Mouse (Mus musculus): ENCODE measurements around the gene Psmb10. TPM values are rescaled to one million over a fixed set of nuclear protein-coding genes. Genes with fewer than 3 reads are reported as not detected.

The Psmb10 gene
- polyA plus RNA-seq, 1 experiment from 2014 or later = 40.0 TPM

- WGBS = under 1% methylated on average over 45 of the region's 47 CpGs
- H3K4me3 ChIP-seq (ENCODE audit: low read depth, low read length) = peak within 1 kb of the TSS; percentile 79
- peak within 1 kb of the TSS; percentile 71 for H3K4me2 ChIP-seq (replicated peaks; ENCODE audit: low read depth, low read length)
- peak within 1 kb of the TSS; percentile 67 for H3K9ac ChIP-seq (replicated peaks; ENCODE audit: low read depth, low read length)
- no peaks in the 10 kb centered on the region for H3K9me3 ChIP-seq (ENCODE audit: control insufficient read depth, low read depth, low read length)
- H3K36me3 ChIP-seq (ENCODE audit: control insufficient read depth, insufficient read depth, low read length) = no peaks in the 10 kb centered on the region
- peak; percentile 85 for ATAC-seq (ENCODE audit: insufficient number of reproducible peaks, insufficient read depth, low FRiP score, low read depth)
- peaks cover 16% of the 10 kb centered on the region for H3K4me1 ChIP-seq (ENCODE audit: control insufficient read depth, insufficient read depth, low read length)
- H3K27ac ChIP-seq (ENCODE audit: low read length) = peak within 1 kb of the TSS; percentile 93
- H3K27me3 ChIP-seq (ENCODE audit: control insufficient read depth, insufficient read depth, low read length) = no peaks in the 10 kb centered on the region
These were observed 27.7 kb upstream of the Psmb10 start, which contains the start of gene Slc12a4 for GRCm38 (mm10) chr8:105965905-105966341. Gene Slc12a4 (minus strand): TSS chr8:105966097.

GRCm38 (mm10) chr8:105965266-105965904, 27.1 kb upstream of the Psmb10 start:
- ATAC-seq (ENCODE audit: insufficient number of reproducible peaks, insufficient read depth, low FRiP score, low read depth) = peak; percentile 74
- peak overlapping the region; percentile 71 for H3K4me2 ChIP-seq (replicated peaks; ENCODE audit: low read depth, low read length)
- H3K27ac ChIP-seq (ENCODE audit: low read length) = peak overlapping the region; percentile 93
- H3K4me3 ChIP-seq (ENCODE audit: low read depth, low read length) = peak overlapping the region; percentile 79
- H3K36me3 ChIP-seq (ENCODE audit: control insufficient read depth, insufficient read depth, low read length) = peaks cover 1% of the 10 kb centered on the region; the same call in 1 of the 2 replicates
- peak overlapping the region; percentile 67 for H3K9ac ChIP-seq (replicated peaks; ENCODE audit: low read depth, low read length)
- peaks cover 16% of the 10 kb centered on the region for H3K4me1 ChIP-seq (ENCODE audit: control insufficient read depth, insufficient read depth, low read length)
- WGBS = 1% methylated on average over 34 of the region's 40 CpGs
- H3K9me3 ChIP-seq (ENCODE audit: control insufficient read depth, low read depth, low read length) = no peaks in the 10 kb centered on the region
- H3K27me3 ChIP-seq (ENCODE audit: control insufficient read depth, insufficient read depth, low read length) = no peaks in the 10 kb centered on the region

GRCm38 (mm10) chr8:105964506-105965265, 26.4 kb upstream of the Psmb10 start:
- peak overlapping the region; percentile 67 for H3K9ac ChIP-seq (replicated peaks; ENCODE audit: low read depth, low read length)
- no peak for ATAC-seq (ENCODE audit: insufficient number of reproducible peaks, insufficient read depth, low FRiP score, low read depth)
- peaks cover 5% of the 10 kb centered on the region; the same call in 1 of the 2 replicates for H3K36me3 ChIP-seq (ENCODE audit: control insufficient read depth, insufficient read depth, low read length)
- peak overlapping the region; percentile 79 for H3K4me3 ChIP-seq (ENCODE audit: low read depth, low read length)
- peaks cover 16% of the 10 kb centered on the region for H3K4me1 ChIP-seq (ENCODE audit: control insufficient read depth, insufficient read depth, low read length)
- H3K27ac ChIP-seq (ENCODE audit: low read length) = no peak overlapping the region
- WGBS = 53% methylated on average over 12 of the region's 12 CpGs
- H3K9me3 ChIP-seq (ENCODE audit: control insufficient read depth, low read depth, low read length) = no peaks in the 10 kb centered on the region
- H3K4me2 ChIP-seq (replicated peaks; ENCODE audit: low read depth, low read length) = peak overlapping the region; percentile 71
- no peaks in the 10 kb centered on the region for H3K27me3 ChIP-seq (ENCODE audit: control insufficient read depth, insufficient read depth, low read length)

DNA sequence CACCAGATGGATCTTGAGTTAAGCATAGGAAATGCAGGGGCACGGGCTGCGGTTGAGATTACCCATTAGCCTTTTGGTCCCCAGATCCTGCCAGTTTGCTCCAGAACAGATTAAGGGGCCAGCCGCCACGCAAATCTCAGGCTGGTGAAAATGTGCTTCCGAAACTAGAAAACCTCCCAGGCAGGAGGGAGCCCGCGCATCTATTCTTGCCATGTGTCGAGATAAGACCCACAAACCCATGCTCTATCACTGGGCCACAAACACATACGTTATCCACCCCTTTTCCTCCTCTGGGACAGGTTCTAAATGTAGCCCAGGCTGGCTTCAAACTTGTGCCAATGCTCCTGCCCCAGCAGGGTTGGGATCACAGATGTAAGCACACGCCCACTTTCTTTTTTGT, 23.3 kb upstream of the Psmb10 start:
- Histone ChIP-seq H3K9ac (replicated peaks; ENCODE audit: low read depth, low read length) (no peak overlapping the region), H3K4me3 (ENCODE audit: low read depth, low read length) (no peak overlapping the region), H3K9me3 (ENCODE audit: control insufficient read depth, low read depth, low read length) (no peaks in the 10 kb centered on the region), H3K4me1 (ENCODE audit: control insufficient read depth, insufficient read depth, low read length) (peaks cover 12% of the 10 kb centered on the region), H3K27me3 (ENCODE audit: control insufficient read depth, insufficient read depth, low read length) (no peaks in the 10 kb centered on the region), H3K4me2 (replicated peaks; ENCODE audit: low read depth, low read length) (no peak overlapping the region), H3K27ac (ENCODE audit: low read length) (no peak overlapping the region), H3K36me3 (ENCODE audit: control insufficient read depth, insufficient read depth, low read length) (peaks cover 9% of the 10 kb centered on the region)
- no peak for ATAC-seq (ENCODE audit: insufficient number of reproducible peaks, insufficient read depth, low FRiP score, low read depth)
- 89% methylated on average over 10 of the region's 10 CpGs for WGBS

- Histone ChIP-seq H3K4me3 (ENCODE audit: low read depth, low read length) (no peak overlapping the region), H3K4me1 (ENCODE audit: control insufficient read depth, insufficient read depth, low read length) (peaks cover 11% of the 10 kb centered on the region), H3K9me3 (ENCODE audit: control insufficient read depth, low read depth, low read length) (no peaks in the 10 kb centered on the region), H3K36me3 (ENCODE audit: control insufficient read depth, insufficient read depth, low read length) (peaks cover 10% of the 10 kb centered on the region), H3K9ac (replicated peaks; ENCODE audit: low read depth, low read length) (no peak overlapping the region), H3K4me2 (replicated peaks; ENCODE audit: low read depth, low read length) (no peak overlapping the region), H3K27me3 (ENCODE audit: control insufficient read depth, insufficient read depth, low read length) (no peaks in the 10 kb centered on the region), H3K27ac (ENCODE audit: low read length) (no peak overlapping the region)
- no peak for ATAC-seq (ENCODE audit: insufficient number of reproducible peaks, insufficient read depth, low FRiP score, low read depth)
- WGBS = 83% methylated on average over 14 of the region's 14 CpGs
These were observed 22.9 kb upstream of the Psmb10 start for GRCm38 (mm10) chr8:105961101-105961500.

DNA sequence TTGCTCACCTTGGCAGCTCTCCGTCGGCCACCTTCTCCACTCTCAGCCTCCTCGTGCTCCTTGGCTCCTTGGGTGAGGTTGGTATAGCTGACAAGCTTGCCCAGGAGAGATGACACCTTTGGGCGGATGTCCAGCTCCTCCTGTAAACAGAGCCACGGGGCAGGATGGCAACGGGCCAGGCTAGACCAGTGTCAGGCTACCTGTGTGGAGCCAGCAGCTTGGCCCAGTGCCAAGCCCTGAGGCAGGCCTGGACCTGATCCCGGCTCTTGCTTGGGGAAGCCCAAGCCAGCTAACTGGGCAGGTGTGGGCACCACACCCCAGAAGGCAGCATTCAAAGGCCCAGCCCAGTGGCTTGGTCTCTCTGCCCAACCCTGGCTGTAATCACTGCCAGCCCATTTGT, 21.1 kb upstream of the Psmb10 start:
- Histone ChIP-seq H3K27ac (ENCODE audit: low read length) (no peak overlapping the region), H3K4me1 (ENCODE audit: control insufficient read depth, insufficient read depth, low read length) (peaks cover 7% of the 10 kb centered on the region), H3K9ac (replicated peaks; ENCODE audit: low read depth, low read length) (no peak overlapping the region), H3K9me3 (ENCODE audit: control insufficient read depth, low read depth, low read length) (no peaks in the 10 kb centered on the region), H3K36me3 (ENCODE audit: control insufficient read depth, insufficient read depth, low read length) (peaks cover 21% of the 10 kb centered on the region), H3K4me2 (replicated peaks; ENCODE audit: low read depth, low read length) (no peak overlapping the region), H3K27me3 (ENCODE audit: control insufficient read depth, insufficient read depth, low read length) (no peaks in the 10 kb centered on the region), H3K4me3 (ENCODE audit: low read depth, low read length) (no peak overlapping the region)
- WGBS = 68% methylated on average over 7 of the region's 7 CpGs
- ATAC-seq (ENCODE audit: insufficient number of reproducible peaks, insufficient read depth, low FRiP score, low read depth) = peak; percentile 49; the same call in 1 of the 2 replicates

DNA sequence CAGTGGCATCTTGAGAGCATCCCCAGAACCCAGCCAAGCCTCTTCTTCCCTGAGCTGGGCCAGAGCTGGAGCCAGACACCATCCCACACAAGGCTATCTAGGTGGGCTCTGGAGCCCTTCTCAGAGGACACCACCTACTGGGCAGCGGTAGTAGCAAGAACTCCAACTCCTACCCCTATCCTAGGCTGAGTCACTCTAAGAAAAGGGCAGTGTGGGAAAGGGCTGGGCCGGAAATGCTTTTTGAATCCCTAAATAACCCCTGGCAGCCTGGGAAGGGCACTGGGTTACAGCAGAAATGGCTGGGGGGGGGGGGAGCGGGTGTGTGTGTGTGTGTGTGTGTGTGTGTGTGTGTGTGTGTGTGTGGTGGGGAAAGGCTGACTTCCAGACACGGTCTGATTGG, 19.6 kb upstream of the Psmb10 start:
- H3K9me3 ChIP-seq (ENCODE audit: control insufficient read depth, low read depth, low read length) = no peaks in the 10 kb centered on the region
- H3K4me2 ChIP-seq (replicated peaks; ENCODE audit: low read depth, low read length) = no peak overlapping the region
- no peaks in the 10 kb centered on the region for H3K4me1 ChIP-seq (ENCODE audit: control insufficient read depth, insufficient read depth, low read length)
- no peak overlapping the region for H3K4me3 ChIP-seq (ENCODE audit: low read depth, low read length)
- no peak overlapping the region for H3K9ac ChIP-seq (replicated peaks; ENCODE audit: low read depth, low read length)
- 61% methylated on average over 3 of the region's 4 CpGs for WGBS
- H3K27ac ChIP-seq (ENCODE audit: low read length) = no peak overlapping the region
- ATAC-seq (ENCODE audit: insufficient number of reproducible peaks, insufficient read depth, low FRiP score, low read depth) = no peak
- no peaks in the 10 kb centered on the region for H3K27me3 ChIP-seq (ENCODE audit: control insufficient read depth, insufficient read depth, low read length)
- peaks cover 34% of the 10 kb centered on the region for H3K36me3 ChIP-seq (ENCODE audit: control insufficient read depth, insufficient read depth, low read length)

DNA sequence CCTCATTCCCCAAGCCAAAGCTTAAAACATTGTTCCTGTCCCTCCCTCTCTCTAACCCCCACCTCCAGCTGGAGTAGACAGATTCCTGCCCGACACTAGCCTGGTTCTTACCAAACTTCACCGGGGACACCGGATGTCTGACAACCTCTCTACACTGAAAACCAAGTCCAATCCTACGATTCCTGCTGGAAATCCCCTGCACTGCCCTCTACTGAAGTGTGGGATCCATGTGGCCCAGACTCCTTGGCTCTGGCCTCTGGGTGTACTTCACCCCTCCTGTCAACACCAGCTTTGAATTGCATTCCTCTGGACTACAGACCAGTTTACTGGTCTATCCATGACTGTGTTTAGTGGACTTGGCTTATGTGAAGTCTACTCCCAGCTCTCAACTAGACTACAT, 18.3 kb upstream of the Psmb10 start:
- Histone ChIP-seq H3K4me3 (ENCODE audit: low read depth, low read length) (no peak overlapping the region), H3K9me3 (ENCODE audit: control insufficient read depth, low read depth, low read length) (no peaks in the 10 kb centered on the region), H3K4me2 (replicated peaks; ENCODE audit: low read depth, low read length) (no peak overlapping the region), H3K4me1 (ENCODE audit: control insufficient read depth, insufficient read depth, low read length) (no peaks in the 10 kb centered on the region), H3K27me3 (ENCODE audit: control insufficient read depth, insufficient read depth, low read length) (no peaks in the 10 kb centered on the region), H3K9ac (replicated peaks; ENCODE audit: low read depth, low read length) (no peak overlapping the region), H3K36me3 (ENCODE audit: control insufficient read depth, insufficient read depth, low read length) (peaks cover 43% of the 10 kb centered on the region), H3K27ac (ENCODE audit: low read length) (no peak overlapping the region)
- 88% methylated on average over 4 of the region's 4 CpGs for WGBS
- no peak for ATAC-seq (ENCODE audit: insufficient number of reproducible peaks, insufficient read depth, low FRiP score, low read depth)

Measured in stomach, embryonic 14.5 days (tissue).